15 mouse cellular contexts compared by ENCODE assay signal in the genomic region with DNA sequence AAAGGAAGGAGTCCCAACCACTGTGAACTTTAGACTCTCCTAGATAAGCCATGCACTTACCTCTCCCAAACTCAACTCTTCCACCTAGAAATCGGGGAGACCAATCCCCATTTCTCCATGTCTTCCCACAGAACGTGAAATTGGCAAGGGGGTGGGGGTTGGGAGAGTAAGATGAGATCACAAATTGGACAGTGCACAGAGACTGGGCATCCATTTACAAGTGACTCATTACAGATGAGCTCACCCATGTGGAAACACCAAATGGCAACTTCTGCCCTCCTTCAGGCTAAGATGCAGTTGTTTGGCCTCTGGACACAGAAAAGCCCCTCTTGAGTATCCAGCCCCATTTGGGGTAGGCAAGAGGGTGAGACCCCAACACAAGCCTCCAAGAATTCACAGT. TPM values are rescaled to one million over a fixed set of nuclear protein-coding genes. Genes with fewer than 3 reads are reported as not detected.
DNase-seq lines count a peak whose midpoint lies in the region; ATAC-seq and TF ChIP-seq lines count a peak whose summit lies in the region.
"Had no signal": no experiment of that assay in that cellular context is flagged by ENCODE, and none has a peak within 500 bp of the region (broad histone marks: within the 10 kb centered on the region; RNA-seq: fewer than 3 reads in every experiment).

No protein-coding gene starts in this region.

- DNase-seq in cerebellum, postnatal 14 days: peak; percentile 51 to 66
- no peak for DNase-seq in cerebellum, postnatal 4 days (ENCODE audit: low spot score in 2 of 2)
- DNase-seq in left cerebral cortex, adult 11 months (ENCODE audit: low spot score): peak; percentile 12
- no peak for DNase-seq in left cerebral cortex, postnatal 25 days (ENCODE audit: low spot score in 2 of 2)
- DNase-seq in Patski (ENCODE audit: low read depth, low spot score): peak; percentile 54
- peak; percentile 12 for DNase-seq in telencephalon, adult 2 months (ENCODE audit: low read depth, low spot score)
- no peak for DNase-seq in thymus, postnatal 0 days (ENCODE audit: low spot score)
- DNase-seq: heart, adult 2 months; lung, postnatal 36 days; thymus, postnatal 4 days had no signal

- in situ Hi-C loops in Patski (cut with MboI; ENCODE audit: low pct_unique_long_range_greater_than_20kb): no loop called here

- POLR2A ChIA-PET in Patski (lab: Charles Lee): no interaction called here

- intact Hi-C loops in left cerebral cortex, postnatal 25 days (cut with DNase I): no loop called here

- no peak for TF ChIP-seq CTCF in Patski (IDR thresholded peaks at IDR 0.05)

- H3K27me3 ChIP-seq in Patski: no peaks in the 10 kb centered on the region
- H3K27me3 ChIP-seq: limb, embryonic 12.5 days had no signal

- CTCF ChIA-PET in Patski (lab: Charles Lee): interaction anchor here (1.3 kb wide), 1 partner anchor 32 kb away, joined by 4 read pairs; no protein-coding TSS in a partner anchor

- peak; percentile 63 for ATAC-seq in Patski
- ATAC-seq: intestine, postnatal 0 days had no signal

RNA-seq across cellular contexts. Expression of a gene that starts 40.5 kb away (rescaled TPM):
- under 1 TPM in 1 of 2 experiments, not detected in 1; 0.41 TPM for total RNA-seq in left cerebral cortex, postnatal 25 days (2021)
- polyA plus RNA-seq in Patski (2021): 0.23 TPM
- 0.08 TPM in 1 of 2 replicates, not detected in the other for polyA plus RNA-seq in thymus, postnatal 0 days (2015; fragmentation: Nextera tagmentation; extraction: Ambion mirVana)
- total RNA-seq: common myeloid progenitor, adult 5-6 weeks had no signal
- polyA plus RNA-seq: liver, embryonic 16.5 days; midbrain, embryonic 11.5 days had no signal

Comparison
In these comparisons a context has a peak if more than half of its experiments do, and no peak if none do; other contexts are left out.
1. DNase-seq: peak in cerebellum, postnatal 14 days (2 of 2), left cerebral cortex, adult 11 months (single experiment), Patski (single experiment) and telencephalon, adult 2 months (single experiment); none in cerebellum, postnatal 4 days (0 of 2), left cerebral cortex, postnatal 25 days (0 of 2) and thymus, postnatal 0 days (single experiment).